Mouse (Mus musculus): ENCODE results near the gene Msmo1. TPM values are rescaled to one million over a fixed set of nuclear protein-coding genes. Genes with fewer than 3 reads are reported as not detected.
A peak's percentile ranks its signal among the peaks of the same experiment; 100 is the strongest.

Msmo1 gene
- 81.1 and 86.0 TPM in 2 replicates for polyA plus RNA-seq (2015; fragmentation: Nextera tagmentation; extraction: Ambion mirVana)

DNA sequence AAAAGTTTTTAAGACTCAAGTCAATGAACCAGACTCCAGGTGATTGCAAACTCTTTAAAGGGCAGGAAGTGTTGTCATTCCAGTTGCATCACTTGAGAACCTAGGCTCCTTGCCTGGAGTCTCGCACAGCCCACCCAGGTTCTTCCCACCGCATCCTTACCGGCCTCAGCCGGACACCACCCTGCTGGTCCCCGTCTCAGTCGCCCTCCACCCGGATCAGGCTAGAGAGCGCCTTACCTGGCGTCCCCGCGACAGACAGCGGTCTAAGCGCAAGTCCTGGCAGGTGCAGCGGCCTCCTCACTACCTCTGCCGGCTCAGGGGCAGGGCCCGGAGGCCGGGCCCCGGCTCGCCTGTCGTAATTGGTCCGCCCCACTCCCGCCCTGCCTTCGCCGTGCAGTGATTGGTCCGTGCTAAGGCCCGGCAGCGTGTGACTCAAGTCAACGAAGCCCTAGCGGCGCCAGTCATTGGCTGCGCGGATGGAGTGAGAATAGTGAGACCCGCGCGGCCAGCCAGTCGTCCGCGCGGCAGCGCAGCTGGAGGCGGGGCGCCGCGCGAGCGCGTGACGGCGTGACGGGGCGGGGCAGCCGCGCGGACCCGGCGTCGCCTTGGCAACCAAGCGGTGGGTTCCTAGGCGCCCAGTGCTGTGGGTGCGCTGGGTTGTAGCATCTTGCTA is at the start of gene Msmo1:
TSS of gene Msmo1 (minus strand) at position 522 of the 673 bp plus-strand sequence.
- Histone ChIP-seq H3K36me3 (peaks cover 9% of the 10 kb centered on the region), H3K27ac (replicated peaks) (peak within 1 kb of the TSS; percentile 68; the same call in 1 of the 2 replicates), H3K4me1 (peaks cover 11% of the 10 kb centered on the region), H3K9ac (peak within 1 kb of the TSS; percentile 41; the same call in 1 of the 2 replicates), H3K27me3 (no peaks in the 10 kb centered on the region), H3K4me2 (replicated peaks) (peak within 1 kb of the TSS; percentile 65), H3K9me3 (replicated peaks) (no peaks in the 10 kb centered on the region), H3K4me3 (replicated peaks) (peak within 1 kb of the TSS; percentile 63)
- peak; percentile 100 for ATAC-seq (ENCODE audit: insufficient number of reproducible peaks, low FRiP score, low TSS enrichment, low read depth)
- WGBS = under 1% methylated on average over 60 of the region's 60 CpGs

DNA sequence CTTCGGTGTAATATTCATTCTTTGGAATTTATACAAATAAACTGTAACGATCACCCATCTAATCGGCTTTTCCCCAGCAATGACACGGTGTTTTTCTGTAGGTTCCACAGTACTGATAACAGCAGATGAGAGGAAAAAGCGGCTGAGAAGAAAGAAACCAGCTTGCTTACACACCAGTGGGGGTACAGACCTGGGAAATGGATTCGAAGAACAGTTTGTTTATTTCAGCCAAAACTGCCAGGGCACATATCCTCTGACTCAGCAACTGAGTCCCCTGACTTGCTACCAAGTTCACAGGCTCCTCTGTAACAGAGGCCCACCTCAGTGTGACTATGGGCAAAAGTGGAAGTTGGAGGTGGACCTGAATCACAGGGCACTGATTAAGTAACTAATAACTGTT is 48.4 kb upstream of the Msmo1 start:
- Histone ChIP-seq H3K9ac (no peak overlapping the region), H3K9me3 (replicated peaks) (no peaks in the 10 kb centered on the region), H3K27me3 (no peaks in the 10 kb centered on the region), H3K4me1 (no peaks in the 10 kb centered on the region), H3K4me2 (replicated peaks) (no peak overlapping the region), H3K27ac (replicated peaks) (no peak overlapping the region), H3K4me3 (replicated peaks) (no peak overlapping the region), H3K36me3 (no peaks in the 10 kb centered on the region)
- WGBS = 71% methylated on average over 6 of the region's 6 CpGs
- ATAC-seq (ENCODE audit: insufficient number of reproducible peaks, low FRiP score, low TSS enrichment, low read depth) = no peak

DNA sequence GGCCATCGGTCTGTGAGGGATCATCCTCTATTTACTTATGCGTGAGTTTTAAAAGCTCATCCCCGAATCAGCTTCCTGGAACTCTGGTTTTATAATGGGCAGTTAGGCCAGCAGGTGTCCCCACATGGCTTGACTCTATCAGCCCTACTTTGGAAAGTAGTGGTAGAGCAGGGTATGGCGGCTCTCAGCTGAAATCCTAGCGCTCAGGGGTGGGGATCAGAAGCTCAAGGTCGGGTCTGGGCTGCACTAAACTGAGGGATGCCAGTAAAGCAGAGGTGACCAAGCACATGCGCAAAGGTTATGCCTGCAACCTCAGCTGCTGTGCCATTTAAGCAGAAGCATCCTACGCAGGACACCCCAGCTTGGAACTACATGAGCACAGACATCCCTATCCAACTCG is 44.3 kb upstream of the Msmo1 start:
- Histone ChIP-seq H3K4me2 (replicated peaks) (no peak overlapping the region), H3K9ac (no peak overlapping the region), H3K9me3 (replicated peaks) (no peaks in the 10 kb centered on the region), H3K4me1 (no peaks in the 10 kb centered on the region), H3K27me3 (no peaks in the 10 kb centered on the region), H3K36me3 (no peaks in the 10 kb centered on the region), H3K27ac (replicated peaks) (no peak overlapping the region), H3K4me3 (replicated peaks) (no peak overlapping the region)
- WGBS = 79% methylated on average over 9 of the region's 9 CpGs
- no peak for ATAC-seq (ENCODE audit: insufficient number of reproducible peaks, low FRiP score, low TSS enrichment, low read depth)

DNA sequence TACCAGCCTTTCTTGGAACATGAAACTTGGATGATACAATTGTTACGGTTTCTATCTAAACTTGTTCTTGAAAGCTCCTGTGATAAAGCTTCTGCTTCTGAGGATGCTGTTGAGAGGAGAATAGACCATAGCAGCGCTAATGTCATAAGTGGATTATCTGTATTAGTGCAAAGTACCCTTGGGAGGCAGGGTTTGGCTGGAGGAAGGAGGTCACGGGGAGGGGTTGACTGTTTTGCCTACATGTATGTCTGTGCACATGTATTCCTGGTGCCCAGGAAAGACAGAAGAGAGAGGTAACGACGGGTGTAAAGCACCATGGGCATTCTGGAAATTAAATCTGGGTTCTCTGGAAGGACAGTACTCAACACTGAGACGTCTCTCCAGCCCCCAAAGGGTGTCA is 40.5 kb upstream of the Msmo1 start:
- H3K9me3 ChIP-seq (replicated peaks) = no peaks in the 10 kb centered on the region
- H3K4me1 ChIP-seq = no peaks in the 10 kb centered on the region
- H3K27ac ChIP-seq (replicated peaks) = no peak overlapping the region
- 91% methylated on average over 6 of the region's 6 CpGs for WGBS
- no peak overlapping the region for H3K4me3 ChIP-seq (replicated peaks)
- H3K36me3 ChIP-seq = no peaks in the 10 kb centered on the region
- H3K4me2 ChIP-seq (replicated peaks) = no peak overlapping the region
- no peak overlapping the region for H3K9ac ChIP-seq
- H3K27me3 ChIP-seq = no peaks in the 10 kb centered on the region
- ATAC-seq (ENCODE audit: insufficient number of reproducible peaks, low FRiP score, low TSS enrichment, low read depth) = no peak

DNA sequence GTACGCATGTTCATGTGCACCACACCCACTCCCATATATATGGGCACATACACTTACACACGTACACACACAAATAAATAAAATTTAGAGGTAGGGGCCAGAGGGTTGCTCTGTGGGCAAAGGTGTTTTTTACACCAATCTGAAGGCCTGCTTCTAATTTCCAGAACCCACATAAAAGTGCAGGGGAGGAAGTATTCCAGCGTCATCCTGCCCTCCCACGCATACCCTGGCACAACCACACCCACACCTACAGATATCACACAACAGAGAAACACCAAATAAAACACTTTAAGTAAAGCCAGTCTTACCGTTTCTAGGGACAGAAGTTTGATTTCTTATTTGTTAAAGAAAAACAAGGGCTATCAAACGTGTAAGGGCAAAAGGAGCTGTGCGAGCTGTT is 37.2 kb upstream of the Msmo1 start:
- Histone ChIP-seq H3K9ac (no peak overlapping the region), H3K36me3 (no peaks in the 10 kb centered on the region), H3K4me2 (replicated peaks) (no peak overlapping the region), H3K4me3 (replicated peaks) (no peak overlapping the region), H3K4me1 (no peaks in the 10 kb centered on the region), H3K27me3 (no peaks in the 10 kb centered on the region), H3K27ac (replicated peaks) (no peak overlapping the region), H3K9me3 (replicated peaks) (no peaks in the 10 kb centered on the region)
- 81% methylated on average over 7 of the region's 7 CpGs for WGBS
- ATAC-seq (ENCODE audit: insufficient number of reproducible peaks, low FRiP score, low TSS enrichment, low read depth) = no peak

DNA sequence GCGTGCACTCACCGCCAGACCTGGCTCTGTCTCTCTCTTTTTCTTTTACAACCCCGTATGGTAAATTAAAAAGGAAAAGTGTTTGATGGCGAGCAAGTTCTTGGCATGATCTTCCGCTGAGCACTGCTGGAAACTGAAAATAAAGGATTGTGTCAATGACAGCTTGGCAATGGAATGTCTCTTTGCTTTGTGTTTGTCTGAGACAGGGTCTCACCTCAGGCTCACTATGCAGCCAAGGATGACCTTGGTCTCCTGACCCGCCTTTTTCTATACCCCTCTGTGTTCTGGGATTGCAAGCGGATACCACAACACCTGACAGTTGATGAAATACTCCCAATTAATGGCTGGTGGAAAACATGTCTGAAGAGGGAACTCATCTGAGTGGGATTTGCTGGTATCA is 36.0 kb upstream of the Msmo1 start:
- H3K9me3 ChIP-seq (replicated peaks) = no peaks in the 10 kb centered on the region
- H3K4me1 ChIP-seq = no peaks in the 10 kb centered on the region
- no peak overlapping the region for H3K4me2 ChIP-seq (replicated peaks)
- 86% methylated on average over 7 of the region's 7 CpGs for WGBS
- H3K9ac ChIP-seq = no peak overlapping the region
- H3K36me3 ChIP-seq = no peaks in the 10 kb centered on the region
- no peaks in the 10 kb centered on the region for H3K27me3 ChIP-seq
- no peak overlapping the region for H3K4me3 ChIP-seq (replicated peaks)
- no peak for ATAC-seq (ENCODE audit: insufficient number of reproducible peaks, low FRiP score, low TSS enrichment, low read depth)
- no peak overlapping the region for H3K27ac ChIP-seq (replicated peaks)

DNA sequence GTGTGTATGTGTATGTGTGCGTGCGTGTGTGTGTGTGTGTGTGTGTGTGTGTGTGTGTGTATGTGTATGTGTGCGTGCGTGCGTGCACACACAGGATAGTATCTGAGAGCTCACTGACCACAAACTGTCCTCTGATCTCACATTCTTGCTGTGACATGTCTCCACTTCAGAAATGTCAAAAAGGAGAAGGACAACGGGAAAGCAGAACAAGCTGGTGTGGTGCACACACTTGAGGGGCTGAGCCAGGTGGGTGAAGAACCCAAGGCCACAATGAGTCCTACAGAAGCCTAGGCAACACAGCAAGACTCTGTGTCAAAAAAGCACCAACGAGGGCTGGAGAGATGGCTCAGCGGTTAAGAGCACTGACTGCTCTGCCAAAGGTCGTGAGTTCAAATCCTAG is 35.1 kb upstream of the Msmo1 start:
- Histone ChIP-seq H3K36me3 (no peaks in the 10 kb centered on the region), H3K4me1 (no peaks in the 10 kb centered on the region), H3K4me3 (replicated peaks) (no peak overlapping the region), H3K9ac (no peak overlapping the region), H3K9me3 (replicated peaks) (no peaks in the 10 kb centered on the region), H3K27me3 (no peaks in the 10 kb centered on the region), H3K4me2 (replicated peaks) (no peak overlapping the region), H3K27ac (replicated peaks) (no peak overlapping the region)
- ATAC-seq (ENCODE audit: insufficient number of reproducible peaks, low FRiP score, low TSS enrichment, low read depth) = no peak
- WGBS = 86% methylated on average over 8 of the region's 9 CpGs

DNA sequence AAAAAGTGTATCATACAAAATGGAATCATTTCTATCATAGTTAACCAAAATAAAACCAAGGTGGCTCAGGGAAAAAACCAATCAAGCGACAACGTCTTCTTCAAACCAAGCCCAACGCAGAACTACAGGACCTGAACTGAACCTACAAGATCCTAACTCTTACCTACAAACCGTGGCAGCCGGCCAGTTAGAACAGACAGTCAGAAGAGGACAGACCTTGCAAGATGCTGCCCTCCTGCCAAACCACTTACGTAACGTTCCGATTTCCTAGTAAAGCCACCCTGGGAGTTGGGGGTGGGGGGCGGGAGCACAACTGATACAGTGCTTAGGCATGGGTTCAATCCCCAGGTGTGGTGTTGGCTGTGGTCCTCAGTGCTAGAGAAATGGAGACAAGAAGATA is 33.5 kb upstream of the Msmo1 start:
- H3K27me3 ChIP-seq = no peaks in the 10 kb centered on the region
- H3K9me3 ChIP-seq (replicated peaks) = no peaks in the 10 kb centered on the region

DNA sequence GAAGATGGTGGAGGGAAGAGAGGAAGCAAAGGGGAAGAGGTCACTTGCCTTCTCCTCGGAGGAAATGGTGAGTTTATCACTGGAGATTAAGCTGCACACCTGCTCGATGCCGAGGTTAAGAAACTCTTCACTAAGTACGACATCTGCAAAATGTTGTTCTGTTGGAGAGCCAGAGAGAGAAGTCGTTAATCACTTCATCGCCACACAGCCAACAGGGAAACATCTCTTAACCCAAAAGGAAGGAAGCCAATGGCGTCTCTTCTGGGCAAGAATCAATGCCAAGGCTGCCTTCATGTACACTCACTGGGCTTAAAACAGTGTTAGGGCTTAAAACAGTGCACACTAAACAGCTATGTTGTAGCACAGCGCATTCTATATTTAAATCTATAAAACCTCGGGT is 30.5 kb upstream of the Msmo1 start:
- H3K36me3 ChIP-seq = no peaks in the 10 kb centered on the region
- H3K9me3 ChIP-seq (replicated peaks) = no peaks in the 10 kb centered on the region
- H3K9ac ChIP-seq = no peak overlapping the region
- H3K4me3 ChIP-seq (replicated peaks) = no peak overlapping the region
- H3K4me2 ChIP-seq (replicated peaks) = no peak overlapping the region
- no peaks in the 10 kb centered on the region for H3K4me1 ChIP-seq
- no peaks in the 10 kb centered on the region for H3K27me3 ChIP-seq
- no peak for ATAC-seq (ENCODE audit: insufficient number of reproducible peaks, low FRiP score, low TSS enrichment, low read depth)
- 83% methylated on average over 9 of the region's 9 CpGs for WGBS
- H3K27ac ChIP-seq (replicated peaks) = no peak overlapping the region

More for the DNA sequence above, 33.5 kb upstream of the Msmo1 start:
- H3K36me3 ChIP-seq = no peaks in the 10 kb centered on the region
- no peak overlapping the region for H3K4me3 ChIP-seq (replicated peaks)
- no peak overlapping the region for H3K9ac ChIP-seq
- ATAC-seq (ENCODE audit: insufficient number of reproducible peaks, low FRiP score, low TSS enrichment, low read depth) = no peak
- H3K4me2 ChIP-seq (replicated peaks) = no peak overlapping the region
- WGBS = 94% methylated on average over 9 of the region's 9 CpGs
- H3K27ac ChIP-seq (replicated peaks) = no peak overlapping the region
- H3K4me1 ChIP-seq = no peaks in the 10 kb centered on the region

DNA sequence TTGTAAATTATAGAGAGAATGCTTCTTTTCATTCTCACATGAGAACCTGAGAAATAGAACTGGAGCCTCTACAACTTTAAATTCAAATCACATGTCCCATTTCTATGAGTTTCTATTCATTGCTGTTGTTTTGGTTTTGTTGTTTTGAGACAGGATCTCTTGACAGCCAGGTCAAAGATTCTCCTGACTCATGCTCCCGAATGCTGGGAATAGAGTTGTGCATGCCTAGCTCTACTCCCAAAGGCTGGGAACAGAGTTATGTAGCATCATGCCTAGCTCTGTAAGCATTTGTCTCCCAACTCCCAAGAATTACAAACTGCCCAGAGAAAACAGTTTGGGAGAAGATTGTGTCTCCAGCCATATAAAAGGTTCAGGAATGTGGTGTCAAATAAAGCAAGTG is 29.2 kb upstream of the Msmo1 start:
- no peak overlapping the region for H3K27ac ChIP-seq (replicated peaks)
- no peak for ATAC-seq (ENCODE audit: insufficient number of reproducible peaks, low FRiP score, low TSS enrichment, low read depth)
- no peak overlapping the region for H3K9ac ChIP-seq
- no peaks in the 10 kb centered on the region for H3K9me3 ChIP-seq (replicated peaks)
- no peak overlapping the region for H3K4me3 ChIP-seq (replicated peaks)
- no peaks in the 10 kb centered on the region for H3K4me1 ChIP-seq
- H3K27me3 ChIP-seq = no peaks in the 10 kb centered on the region
- WGBS = 79% methylated on average over 1 of the region's 1 CpGs
- H3K36me3 ChIP-seq = peaks cover 5% of the 10 kb centered on the region; the same call in 1 of the 2 replicates
- no peak overlapping the region for H3K4me2 ChIP-seq (replicated peaks)

DNA sequence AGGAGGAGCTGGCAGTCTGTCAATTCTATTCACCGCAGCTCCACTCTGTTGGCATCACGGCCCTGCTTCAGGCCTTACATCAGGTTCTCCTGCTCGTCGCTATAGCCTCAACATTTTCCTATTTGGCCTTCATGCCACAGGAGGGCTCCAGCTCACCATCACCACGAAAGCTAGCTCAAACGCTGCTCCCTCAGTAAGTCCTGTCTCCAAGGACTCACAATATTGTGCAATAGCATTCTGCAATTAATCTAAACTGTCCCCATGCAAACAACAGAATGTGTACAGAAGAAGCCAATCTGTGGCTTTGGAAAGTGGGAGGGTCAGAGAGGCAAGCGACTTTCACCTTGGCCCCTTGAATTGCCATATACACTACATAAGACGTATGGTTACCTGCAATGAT is 27.8 kb upstream of the Msmo1 start:
- WGBS = 71% methylated on average over 8 of the region's 8 CpGs
- Histone ChIP-seq H3K4me3 (replicated peaks) (no peak overlapping the region), H3K9ac (no peak overlapping the region), H3K4me1 (no peaks in the 10 kb centered on the region), H3K9me3 (replicated peaks) (no peaks in the 10 kb centered on the region), H3K27me3 (no peaks in the 10 kb centered on the region), H3K36me3 (peaks cover 6% of the 10 kb centered on the region; the same call in 1 of the 2 replicates), H3K4me2 (replicated peaks) (no peak overlapping the region), H3K27ac (replicated peaks) (no peak overlapping the region)
- ATAC-seq (ENCODE audit: insufficient number of reproducible peaks, low FRiP score, low TSS enrichment, low read depth) = no peak

DNA sequence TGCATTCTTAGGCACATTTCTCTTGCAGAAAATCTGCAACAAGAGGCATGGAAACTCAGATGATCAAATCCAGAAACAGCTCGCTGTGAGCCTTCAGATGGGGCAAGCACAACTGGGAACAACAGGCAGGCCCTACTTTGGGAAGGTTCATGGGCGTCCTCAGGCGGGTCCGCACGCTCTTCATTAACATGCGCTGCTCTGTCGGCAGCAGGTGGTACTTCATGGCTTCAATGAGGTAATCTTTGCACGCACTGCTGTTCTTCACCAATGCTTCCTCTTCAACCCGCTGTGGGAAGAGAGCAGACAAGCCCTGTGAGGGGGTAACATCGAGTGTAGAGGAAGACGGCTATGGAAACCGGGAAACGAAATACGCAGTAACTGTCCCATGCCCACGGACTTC is 24.4 kb upstream of the Msmo1 start:
- no peak overlapping the region for H3K27ac ChIP-seq (replicated peaks)
- no peaks in the 10 kb centered on the region for H3K9me3 ChIP-seq (replicated peaks)
- no peaks in the 10 kb centered on the region for H3K4me1 ChIP-seq
- ATAC-seq (ENCODE audit: insufficient number of reproducible peaks, low FRiP score, low TSS enrichment, low read depth) = no peak
- H3K36me3 ChIP-seq = peaks cover 12% of the 10 kb centered on the region; the same call in 1 of the 2 replicates
- H3K4me2 ChIP-seq (replicated peaks) = no peak overlapping the region
- WGBS = 95% methylated on average over 15 of the region's 15 CpGs
- H3K9ac ChIP-seq = no peak overlapping the region
- H3K4me3 ChIP-seq (replicated peaks) = no peak overlapping the region
- no peaks in the 10 kb centered on the region for H3K27me3 ChIP-seq

All from embryonic facial prominence, embryonic 15.5 days (tissue).